Mouse (Mus musculus) heart, adult 2 months (tissue): ENCODE results near the gene Serpinh1. TPM values are rescaled to one million over a fixed set of nuclear protein-coding genes. Genes with fewer than 3 reads are reported as not detected.

ENCODE experiments used
- DNase-seq, 2 experiments: peaks; one replicate each; pipeline ENCODE4 v3.0.0; 2021
- H3K27ac ChIP-seq: fragments of 200-600 bp; 2 replicates; pipeline ENCODE4 v1.8.1; 2022
- H3K27me3 ChIP-seq: fragments of 200-500 bp; 2 replicates; pipeline ENCODE4 v1.6.1; 2012; ENCODE audit warnings: mild to moderate bottlenecking, low read length, inconsistent platforms, mixed read lengths; ENCODE audit not compliant: control insufficient read depth, insufficient read depth
- H3K36me3 ChIP-seq: fragments of 200-500 bp; 2 replicates; pipeline ENCODE4 v1.6.1; 2012; ENCODE audit warnings: low read length, inconsistent platforms; ENCODE audit not compliant: control insufficient read depth, insufficient read depth
- H3K4me1 ChIP-seq: fragments of 200-500 bp; 2 replicates; pipeline ENCODE4 v1.6.1; 2011; ENCODE audit warnings: low read length; ENCODE audit not compliant: control insufficient read depth, insufficient read depth
- H3K4me3 ChIP-seq: fragments of 200-600 bp; 2 replicates; pipeline ENCODE4 v1.8.1; 2022
- H3K79me2 ChIP-seq: fragments of 200-500 bp; replicated peaks from 2 replicates; pipeline ENCODE4 v1.6.1; 2012; ENCODE audit warnings: mild to moderate bottlenecking, inconsistent platforms, low read length, moderate library complexity, mixed read lengths; ENCODE audit not compliant: control insufficient read depth, insufficient read depth
- H3K9ac ChIP-seq: fragments of 200-500 bp; 2 replicates; pipeline ENCODE4 v1.6.1; 2012; ENCODE audit warnings: low read depth, mild to moderate bottlenecking, control low read depth, inconsistent platforms, low read length, mixed read lengths
- CTCF ChIP-seq: fragments of 200-600 bp; IDR thresholded peaks from 2 replicates; pipeline ENCODE4 v1.8.1; 2022; ENCODE audit warnings: antibody characterized with exemption, mild to moderate bottlenecking, moderate library complexity
- EP300 ChIP-seq: fragments of 200-500 bp; IDR thresholded peaks from 2 replicates; pipeline ENCODE4 v1.6.1; 2011; ENCODE audit warnings: low read depth, low read length, control low read depth; ENCODE audit not compliant: insufficient read depth
- POLR2A ChIP-seq: fragments of 200-500 bp; IDR thresholded peaks from 2 replicates; pipeline ENCODE4 v1.6.1; 2011; ENCODE audit warnings: mild to moderate bottlenecking, low read depth, low read length, control low read depth; ENCODE audit not compliant: insufficient read depth
- WGBS: fragments of 180-500 bp; shearing (Covaris S2); methylation state at CpG from one replicate; pipeline ENCODE4 v1.1.7; 2018; 5-methylcytosine and 5-hydroxymethylcytosine counted together
- intact Hi-C: fragments of 180-260 bp; cut with DNase I; formaldehyde crosslinking; loops from one replicate; pipeline ENCODE4 v1.15.1; 2025
- polyA plus RNA-seq: library from polyadenylated mRNA; depleted of rRNA; stranded (reverse); fragments of >200 nt; gene quantifications from 2 replicates; pipeline ENCODE4 v1.2.3, GENCODE M21; 2012
- total RNA-seq, 2 experiments: library from RNA; stranded (reverse); gene quantifications; 2 replicates each; pipeline ENCODE4 v1.2.3; 2021

Serpinh1 gene
- total and polyA plus RNA-seq, 3 experiments, result 193 to 275 (median 214) TPM

DNA sequence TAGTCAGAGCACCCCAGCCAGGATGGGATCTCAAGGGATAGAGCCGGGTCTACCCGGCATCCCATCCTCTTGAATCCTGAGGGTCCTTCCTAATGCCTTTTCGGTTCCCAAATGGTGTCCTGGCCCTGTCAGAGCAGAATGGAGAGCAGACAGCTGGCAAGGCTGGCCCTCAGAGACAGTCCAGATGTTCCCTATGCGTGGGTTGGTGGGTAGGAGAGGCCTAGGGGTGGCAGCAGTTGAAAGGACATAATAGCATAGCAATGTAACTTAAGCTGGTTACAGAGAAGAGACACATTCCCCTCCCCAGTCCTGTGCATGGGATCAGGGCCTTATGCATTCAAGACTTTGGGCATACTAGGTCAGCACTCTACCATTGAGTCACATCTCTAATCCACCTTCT is 42.3 kb upstream of the Serpinh1 start:
- no peak overlapping the region for H3K4me3 ChIP-seq
- TF ChIP-seq EP300, result no peak
- no peak for TF ChIP-seq POLR2A
- H3K4me1 ChIP-seq, result peaks cover 4% of the 10 kb centered on the region; the same call in 1 of the 2 replicates
- no peak overlapping the region for H3K27ac ChIP-seq
- no peaks in the 10 kb centered on the region for H3K79me2 ChIP-seq
- H3K9ac ChIP-seq, result no peak overlapping the region
- intact Hi-C loops, result no loop called here
- no peak for DNase-seq
- 82% methylated on average over 4 of the region's 4 CpGs for WGBS
- H3K27me3 ChIP-seq, result no peaks in the 10 kb centered on the region
- H3K36me3 ChIP-seq, result no peaks in the 10 kb centered on the region

DNA sequence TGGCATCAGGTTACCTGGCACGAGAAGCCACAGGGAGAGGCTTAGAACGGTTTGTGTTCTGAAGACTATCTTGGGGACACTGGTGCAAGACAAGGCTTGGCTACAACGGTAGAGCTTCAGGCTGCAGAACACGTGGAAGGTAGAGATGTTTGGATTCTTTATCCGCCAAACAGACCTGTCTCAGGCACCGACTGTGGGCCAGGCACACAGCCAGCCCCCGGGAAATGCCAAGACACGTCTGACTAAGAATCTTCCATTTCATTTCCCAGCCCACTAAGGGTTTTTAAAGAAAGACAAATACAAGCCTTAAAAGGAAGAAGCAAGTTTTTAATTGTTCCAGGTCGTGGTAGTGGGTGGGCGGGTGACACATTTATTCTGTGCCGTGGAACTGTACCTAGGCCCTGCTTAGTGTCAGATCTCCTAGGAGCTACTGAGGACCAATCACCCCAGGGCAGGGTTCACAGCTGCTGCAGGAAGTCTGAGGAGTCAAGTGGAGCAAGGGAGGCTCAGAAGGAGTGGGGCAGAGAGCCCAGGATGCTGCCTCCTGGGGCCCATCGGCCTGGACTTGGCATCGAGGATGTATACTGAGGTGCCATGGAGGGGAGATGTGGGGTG is 40.8 kb upstream of the Serpinh1 start:
- Histone ChIP-seq H3K9ac (no peak overlapping the region), H3K4me1 (peaks cover 4% of the 10 kb centered on the region), H3K27ac (no peak overlapping the region), H3K79me2 (no peaks in the 10 kb centered on the region), H3K27me3 (no peaks in the 10 kb centered on the region), H3K4me3 (no peak overlapping the region), H3K36me3 (no peaks in the 10 kb centered on the region)
- TF ChIP-seq EP300 (no peak), POLR2A (no peak), CTCF (no peak)
- WGBS, result 54% methylated on average over 13 of the region's 13 CpGs
- intact Hi-C loops, result no loop called here
- no peak for DNase-seq

DNA sequence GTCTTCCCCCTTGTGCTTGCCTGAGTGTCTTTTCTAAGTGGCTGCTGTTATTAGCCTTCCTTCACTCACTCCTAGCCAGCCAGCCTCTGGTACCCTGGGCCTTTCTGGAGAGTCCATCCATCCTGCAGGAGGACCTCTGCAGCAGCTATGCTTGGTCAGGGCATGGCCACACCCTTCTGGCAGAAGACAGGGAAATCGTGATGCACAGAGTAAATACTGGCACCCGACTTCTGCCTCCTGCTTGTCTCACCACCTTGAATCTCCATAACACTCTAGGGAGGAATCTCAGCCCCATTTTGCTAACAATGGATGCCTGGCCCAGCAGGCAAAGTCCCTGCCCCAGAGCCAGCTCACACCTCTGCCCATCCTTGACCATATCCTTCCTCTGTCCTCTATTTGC is 39.7 kb upstream of the Serpinh1 start:
- DNase-seq, result no peak
- H3K4me3 ChIP-seq, result no peak overlapping the region
- peaks cover 4% of the 10 kb centered on the region for H3K4me1 ChIP-seq
- 50% methylated on average over 2 of the region's 2 CpGs for WGBS
- H3K9ac ChIP-seq, result no peak overlapping the region
- H3K36me3 ChIP-seq, result no peaks in the 10 kb centered on the region
- H3K79me2 ChIP-seq, result no peaks in the 10 kb centered on the region
- no peaks in the 10 kb centered on the region for H3K27me3 ChIP-seq
- no peak for TF ChIP-seq CTCF
- TF ChIP-seq POLR2A, result no peak
- TF ChIP-seq EP300, result no peak
- intact Hi-C loops, result no loop called here
- H3K27ac ChIP-seq, result no peak overlapping the region

DNA sequence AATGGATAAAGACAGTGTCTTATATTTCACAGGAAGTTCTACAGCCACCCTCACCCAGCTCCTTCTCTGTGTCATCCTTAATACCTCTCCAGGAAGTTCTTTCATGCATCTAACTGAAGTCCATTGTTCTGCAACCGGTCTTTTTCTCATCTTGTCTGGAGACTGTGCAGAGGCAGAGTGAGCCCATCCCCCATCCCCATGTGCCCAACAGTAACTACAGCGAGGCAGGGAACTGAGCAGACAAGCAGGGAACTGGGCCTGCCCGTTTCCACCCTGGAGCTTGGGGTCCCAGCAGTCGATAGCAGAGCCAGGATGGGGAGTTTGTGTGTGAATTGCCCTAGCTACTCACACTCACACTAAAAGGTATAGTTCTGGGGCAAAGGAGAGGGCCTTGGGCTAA is 37.5 kb upstream of the Serpinh1 start:
- DNase-seq, result no peak
- no peaks in the 10 kb centered on the region for H3K36me3 ChIP-seq
- H3K27ac ChIP-seq, result no peak overlapping the region
- H3K4me1 ChIP-seq, result peaks cover 12% of the 10 kb centered on the region
- 57% methylated on average over 4 of the region's 4 CpGs for WGBS
- no peaks in the 10 kb centered on the region for H3K27me3 ChIP-seq
- no peaks in the 10 kb centered on the region for H3K79me2 ChIP-seq
- TF ChIP-seq EP300, result no peak
- no peak for TF ChIP-seq CTCF
- TF ChIP-seq POLR2A, result no peak
- intact Hi-C loops, result no loop called here
- no peak overlapping the region for H3K4me3 ChIP-seq
- no peak overlapping the region for H3K9ac ChIP-seq

DNA sequence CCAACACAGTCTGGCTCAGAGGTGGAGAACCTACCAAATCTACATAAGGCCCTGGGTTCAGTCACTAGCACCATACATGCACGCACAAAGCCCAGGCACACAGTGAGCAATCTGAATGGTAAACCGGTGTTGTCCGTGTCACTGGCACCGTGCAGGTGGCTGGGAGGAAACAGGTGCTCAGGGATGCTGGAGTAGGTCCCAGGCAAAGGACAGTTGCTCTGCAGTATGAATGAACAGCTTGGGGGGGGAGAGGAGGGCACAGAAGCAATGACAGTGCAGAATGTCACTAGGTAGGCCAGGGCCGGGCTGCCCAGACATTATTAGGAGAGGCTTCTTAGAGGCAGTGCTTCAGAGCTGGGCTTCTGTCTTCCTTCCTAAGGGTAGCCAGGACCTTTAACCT is 34.3 kb upstream of the Serpinh1 start:
- Histone ChIP-seq H3K36me3 (no peaks in the 10 kb centered on the region), H3K79me2 (no peaks in the 10 kb centered on the region), H3K4me1 (peaks cover 26% of the 10 kb centered on the region), H3K27me3 (no peaks in the 10 kb centered on the region), H3K4me3 (no peak overlapping the region), H3K27ac (no peak overlapping the region), H3K9ac (no peak overlapping the region)
- WGBS, result 65% methylated on average over 5 of the region's 5 CpGs
- DNase-seq, result no peak
- no peak for TF ChIP-seq POLR2A
- no peak for TF ChIP-seq CTCF
- no peak for TF ChIP-seq EP300
- intact Hi-C loops, result no loop called here

DNA sequence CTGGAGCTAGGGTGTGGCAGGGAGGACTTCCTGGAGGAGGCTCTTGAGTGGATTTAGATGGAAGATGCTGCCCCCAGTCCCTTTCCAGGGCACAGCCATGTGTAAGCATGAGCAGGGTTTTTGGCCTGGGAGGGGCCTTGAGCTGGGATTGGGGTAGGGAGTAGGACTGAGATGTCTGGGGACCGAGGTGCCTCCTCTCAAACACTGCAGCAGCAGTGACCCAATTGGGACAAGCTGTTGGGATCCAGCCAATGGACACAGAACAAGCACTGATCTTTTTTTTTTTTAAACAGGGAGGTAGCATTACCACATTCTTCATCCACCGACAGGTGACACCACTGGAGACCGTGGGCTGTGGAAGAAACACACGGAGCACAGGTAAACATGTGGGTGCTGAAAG is 33.8 kb upstream of the Serpinh1 start:
- no peak for TF ChIP-seq EP300
- TF ChIP-seq CTCF, result no peak
- no peak for TF ChIP-seq POLR2A
- no peaks in the 10 kb centered on the region for H3K79me2 ChIP-seq
- DNase-seq, result no peak
- 87% methylated on average over 4 of the region's 4 CpGs for WGBS
- no peak overlapping the region for H3K27ac ChIP-seq
- intact Hi-C loops, result no loop called here
- H3K36me3 ChIP-seq, result no peaks in the 10 kb centered on the region
- peaks cover 25% of the 10 kb centered on the region for H3K4me1 ChIP-seq
- H3K9ac ChIP-seq, result no peak overlapping the region
- H3K27me3 ChIP-seq, result no peaks in the 10 kb centered on the region
- H3K4me3 ChIP-seq, result no peak overlapping the region
